Mouse (Mus musculus) gastrocnemius, postnatal 36 days (tissue): Measurements from ENCODE around the gene Rcc2. TPM values are rescaled to one million over a fixed set of nuclear protein-coding genes. Genes with fewer than 3 reads are reported as not detected.
A peak's percentile ranks its signal among the peaks of the same experiment; 100 is the strongest.

ENCODE experiments used
- DNase-seq, 2 experiments: peaks; one replicate each; pipeline ENCODE4 v3.0.0; 2022
- intact Hi-C: fragments of 180-260 bp; cut with DNase I; formaldehyde crosslinking; loops from one replicate; pipeline ENCODE4 v1.15.1; 2025
- total RNA-seq, 2 experiments: library from RNA; stranded (reverse); gene quantifications; 2 replicates each; pipeline ENCODE4 v1.2.3; 2021

Rcc2 gene
- total RNA-seq, 2 experiments from 2014 or later = 8.1 to 9.5 TPM

GRCm38 (mm10) chr4:140708297-140708927, 8.1 kb downstream of the Rcc2 start:
- intact Hi-C loops = no loop called here
- no peak for DNase-seq

- intact Hi-C loops = no loop called here
- DNase-seq = no peak
Observed at GRCm38 (mm10) chr4:140709111-140709510, 8.8 kb downstream of the Rcc2 start.

GRCm38 (mm10) chr4:140709617-140710016, 9.3 kb downstream of the Rcc2 start:
- intact Hi-C loops = no loop called here

GRCm38 (mm10) chr4:140710781-140711180, 10.4 kb downstream of the Rcc2 start:
- no peak for DNase-seq
- intact Hi-C loops = no loop called here

More at GRCm38 (mm10) chr4:140709617-140710016, 9.3 kb downstream of the Rcc2 start:
- DNase-seq = no peak

- DNase-seq = peak in 1 of 2 experiments; percentile 48
- intact Hi-C loops = no loop called here
Observed at GRCm38 (mm10) chr4:140711360-140711759, 11.0 kb downstream of the Rcc2 start.

- intact Hi-C loops = loop anchor here (1.0 kb wide), 1 partner anchor 34 kb away; no protein-coding TSS in a partner anchor
- peak; percentile 90 to 91 for DNase-seq
Observed at GRCm38 (mm10) chr4:140713480-140714365, 13.4 kb downstream of the Rcc2 start.

GRCm38 (mm10) chr4:140714586-140714985, 14.2 kb downstream of the Rcc2 start:
- intact Hi-C loops = no loop called here
- no peak for DNase-seq

GRCm38 (mm10) chr4:140716994-140717393, 16.7 kb downstream of the Rcc2 start:
- DNase-seq = no peak
- intact Hi-C loops = no loop called here

GRCm38 (mm10) chr4:140718436-140718835, 18.1 kb downstream of the Rcc2 start:
- intact Hi-C loops = no loop called here
- no peak for DNase-seq

- no peak for DNase-seq
- intact Hi-C loops = no loop called here
Observed at GRCm38 (mm10) chr4:140720091-140720490, 19.8 kb downstream of the Rcc2 start.

- intact Hi-C loops = no loop called here
- DNase-seq = no peak
Observed at GRCm38 (mm10) chr4:140721968-140722490, 21.7 kb downstream of the Rcc2 start.

GRCm38 (mm10) chr4:140722710-140723109, 22.4 kb downstream of the Rcc2 start:
- intact Hi-C loops = no loop called here
- no peak for DNase-seq

- DNase-seq = no peak
- intact Hi-C loops = no loop called here
Observed at GRCm38 (mm10) chr4:140723192-140723591, 22.9 kb downstream of the Rcc2 start.

- intact Hi-C loops = no loop called here
- DNase-seq = no peak
Observed at GRCm38 (mm10) chr4:140723801-140724200, 23.5 kb downstream of the Rcc2 start.

- intact Hi-C loops = no loop called here
- no peak for DNase-seq
Observed at GRCm38 (mm10) chr4:140724739-140725138, 24.4 kb downstream of the Rcc2 start.

GRCm38 (mm10) chr4:140726907-140727306, 26.6 kb downstream of the Rcc2 start:
- intact Hi-C loops = loop anchor here (2.0 kb wide), 1 partner anchor 16 kb away; the partner anchor contains the start of gene Padi6

GRCm38 (mm10) chr4:140731654-140732053, 31.3 kb downstream of the Rcc2 start:
- no peak for DNase-seq
- intact Hi-C loops = no loop called here

More at GRCm38 (mm10) chr4:140726907-140727306, 26.6 kb downstream of the Rcc2 start:
- no peak for DNase-seq

GRCm38 (mm10) chr4:140732871-140733270, 32.5 kb downstream of the Rcc2 start:
- intact Hi-C loops = no loop called here
- no peak for DNase-seq

- intact Hi-C loops = loop anchor here (10.0 kb wide), 1 partner anchor 146 kb away; no protein-coding TSS in a partner anchor
- DNase-seq = no peak
Observed at GRCm38 (mm10) chr4:140740655-140741054, 40.3 kb downstream of the Rcc2 start.

- DNase-seq = no peak
- intact Hi-C loops = loop anchor here (10.0 kb wide), 1 partner anchor 147 kb away; no protein-coding TSS in a partner anchor
Observed at GRCm38 (mm10) chr4:140741401-140741800, 41.1 kb downstream of the Rcc2 start.

GRCm38 (mm10) chr4:140742543-140742942, 42.2 kb downstream of the Rcc2 start, which contains the start of gene Padi6:
Gene Padi6 (minus strand): TSS chr4:140742643.
- intact Hi-C loops = loop anchor here (2.0 to 10.0 kb wide), 2 partner anchors 16 to 148 kb away; no protein-coding TSS in a partner anchor
- DNase-seq = no peak
